ENCODE assay signal across 26 mouse cellular contexts in the genomic region with DNA sequence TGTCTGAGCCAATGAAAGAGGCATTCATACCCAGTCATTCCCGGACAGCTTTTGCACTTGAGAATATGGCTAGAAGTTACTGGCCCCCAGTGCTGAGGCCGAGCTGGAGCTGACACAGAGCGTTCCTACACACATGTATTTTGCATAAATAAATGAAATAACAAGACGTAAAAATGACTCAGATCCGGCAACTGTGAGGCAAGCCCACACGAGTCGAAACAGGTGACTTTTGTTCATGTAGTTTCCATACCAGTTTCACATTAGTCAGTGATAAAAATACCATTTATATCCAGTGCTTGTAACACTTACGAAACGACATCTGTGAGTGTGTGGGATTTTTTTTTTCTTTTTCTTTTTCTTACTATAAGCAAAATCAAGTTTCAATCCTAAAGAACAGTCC.
A peak's percentile ranks its signal among the peaks of the same experiment; 100 is the strongest.
DNase-seq lines count a peak whose midpoint lies in the region; TF ChIP-seq lines count a peak whose summit lies in the region.
"Had no signal": no experiment of that assay in that cellular context is flagged by ENCODE, and none has a peak within 500 bp of the region (broad histone marks: within the 10 kb centered on the region; RNA-seq: fewer than 3 reads in every experiment).

No protein-coding gene starts in this region.

- no peaks in the 10 kb centered on the region for H3K27me3 ChIP-seq in heart, embryonic 10.5 days (ENCODE audit: insufficient read depth, poor library complexity, severe bottlenecking)
- no peaks in the 10 kb centered on the region for H3K27me3 ChIP-seq in CH12.LX (replicated peaks)
- H3K27me3 ChIP-seq: heart, embryonic 13.5 days; hindbrain, embryonic 15.5 days; liver, embryonic 15.5 days; lung, embryonic 15.5 days; midbrain, embryonic 15.5 days; neural tube, embryonic 15.5 days had no signal

- dilution Hi-C loops in CH12.LX (cut with MboI; ENCODE audit: extremely low pct_ligation_motif_present, extremely low pct_unique_long_range_greater_than_20kb, low sequenced_read_pairs), result no loop called here

- 90% methylated on average over 9 of the region's 9 CpGs for WGBS in heart, embryonic 10.5 days

- no peak overlapping the region for H3K27ac ChIP-seq in heart, embryonic 10.5 days
- no peak overlapping the region for H3K27ac ChIP-seq in CH12.LX (ENCODE audit: insufficient read depth, low read depth)
- H3K27ac ChIP-seq: hindbrain, embryonic 10.5 days; hindbrain, embryonic 15.5 days; liver, embryonic 15.5 days; lung, embryonic 15.5 days; midbrain, embryonic 10.5 days; midbrain, embryonic 15.5 days; neural tube, embryonic 15.5 days had no signal

- intact Hi-C loops in heart, postnatal 25 days (cut with DNase I), result no loop called here

- in situ Hi-C loops in CH12.LX (cut with MboI; ENCODE audit: low pct_ligation_motif_present, low pct_unique_long_range_greater_than_20kb, low sequenced_read_pairs), result no loop called here

- H3K4me2 ChIP-seq in CH12.LX (ENCODE audit: insufficient read depth, low read depth, poor library complexity, severe bottlenecking), result no peak overlapping the region
- H3K4me2 ChIP-seq: heart, embryonic 13.5 days; hindbrain, embryonic 15.5 days; liver, embryonic 15.5 days; lung, embryonic 15.5 days; midbrain, embryonic 15.5 days; neural tube, embryonic 15.5 days had no signal

- H3K4me3 ChIP-seq in heart, embryonic 10.5 days, result no peak overlapping the region
- H3K4me3 ChIP-seq in CH12.LX (replicated peaks in 1 of 3; ENCODE audit: low read depth in 2 of 3, low read length in 2 of 3, poor library complexity in 1 of 3), result no peak overlapping the region
- H3K4me3 ChIP-seq: heart, embryonic 13.5 days; hindbrain, embryonic 10.5 days; hindbrain, embryonic 15.5 days; liver, embryonic 15.5 days; lung, embryonic 15.5 days; midbrain, embryonic 10.5 days; midbrain, embryonic 15.5 days; neural tube, embryonic 15.5 days had no signal

- peaks cover 47% of the 10 kb centered on the region for H3K4me1 ChIP-seq in heart, embryonic 10.5 days
- peaks cover 0 to 6% of the 10 kb centered on the region in 2 experiments; a peak in 1 of 4 replicates for H3K4me1 ChIP-seq in CH12.LX (ENCODE audit: control insufficient read depth in 1 of 2, insufficient read depth in 2 of 2)
- H3K4me1 ChIP-seq: liver, embryonic 15.5 days; midbrain, embryonic 15.5 days had no signal

- H3K79me2 ChIP-seq in CH12.LX (replicated peaks; ENCODE audit: control insufficient read depth, extremely low read depth, insufficient read depth, poor library complexity, severe bottlenecking), result no peaks in the 10 kb centered on the region

- TF ChIP-seq EP300 in CH12.LX (IDR thresholded peaks at IDR 0.05; ENCODE audit: low read length), result peak; percentile 83

- H3K36me3 ChIP-seq in heart, embryonic 10.5 days, result 0 out of 2 replicates have a peak, but pooled peaks cover 2% of the 10 kb centered on the region
- no peaks in the 10 kb centered on the region for H3K36me3 ChIP-seq in CH12.LX (replicated peaks in 1 of 2; ENCODE audit: control insufficient read depth in 1 of 2, insufficient read depth in 1 of 2, low read length in 1 of 2)
- H3K36me3 ChIP-seq: heart, embryonic 13.5 days; hindbrain, embryonic 10.5 days; hindbrain, embryonic 15.5 days; lung, embryonic 15.5 days; midbrain, embryonic 10.5 days; midbrain, embryonic 15.5 days; neural tube, embryonic 15.5 days had no signal

- TF ChIP-seq CTCF in CH12.LX (conservative IDR thresholded peaks at IDR 0.05 in 1 of 2, IDR thresholded peaks at IDR 0.05 in 1 of 2; ENCODE audit: low read depth in 2 of 2, low read length in 2 of 2), result no peak

- H3K9me3 ChIP-seq in heart, embryonic 10.5 days, result no peaks in the 10 kb centered on the region
- H3K9me3 ChIP-seq in CH12.LX (replicated peaks; ENCODE audit: low read length), result no peaks in the 10 kb centered on the region
- H3K9me3 ChIP-seq: G1E; heart, embryonic 13.5 days; hindbrain, embryonic 10.5 days; hindbrain, embryonic 15.5 days; liver, embryonic 15.5 days; lung, embryonic 15.5 days; midbrain, embryonic 10.5 days; midbrain, embryonic 15.5 days; neural tube, embryonic 15.5 days had no signal

- DNase-seq in heart, embryonic 10.5 days (ENCODE audit: low spot score), result peak; percentile 57
- no peak for DNase-seq in heart, postnatal 25 days (ENCODE audit: low spot score)
- peak; percentile 36 to 56 for DNase-seq in right cerebral cortex, adult 2 months (ENCODE audit: low spot score in 2 of 2)
- DNase-seq in right cerebral cortex, postnatal 4 days, result no peak
- DNase-seq in CD4-positive helper T cell, adult 2 months (ENCODE audit: low read depth, low spot score), result peak; percentile 13
- DNase-seq in CH12.LX (ENCODE audit: extremely low read depth), result peak; percentile 53
- no peak for DNase-seq in spleen, postnatal 4 days (ENCODE audit: low spot score in 2 of 2)
- no peak for DNase-seq in lung, adult 18-20 months
- DNase-seq: adrenal gland, adult 8-10 months; B cell, adult 2 months; cerebellum, adult 8-10 months; cerebellum, postnatal 25 days; heart, postnatal 10 days; kidney, adult 11 months; kidney, postnatal 14 days; layer of hippocampus, adult 9-11 months; spleen, adult 18-20 months had no signal

- no peak for TF ChIP-seq RAD21 in CH12.LX (IDR thresholded peaks at IDR 0.05; ENCODE audit: low read depth, low read length)

- H3K9ac ChIP-seq in CH12.LX (ENCODE audit: insufficient read depth, low read depth), result no peak overlapping the region
- H3K9ac ChIP-seq: heart, embryonic 13.5 days; hindbrain, embryonic 15.5 days; liver, embryonic 15.5 days; lung, embryonic 15.5 days; midbrain, embryonic 15.5 days; neural tube, embryonic 15.5 days had no signal

- TF ChIP-seq POLR2A in CH12.LX (IDR thresholded peaks at IDR 0.05; ENCODE audit: low read depth, low read length), result no peak

TF ChIP-seq in CH12.LX, 34 proteins besides CTCF, POLR2A, EP300 and RAD21:
- TF ChIP-seq TBP (conservative IDR thresholded peaks at IDR 0.05; ENCODE audit: low read depth, low read length) (no peak), JUND (conservative IDR thresholded peaks at IDR 0.05; ENCODE audit: low read depth, low read length) (peak; percentile 70), JUN (IDR thresholded peaks at IDR 0.05; ENCODE audit: insufficient read depth, low read depth, low read length) (peak; percentile 69), BHLHE40 (IDR thresholded peaks at IDR 0.05; ENCODE audit: low read depth, low read length) (peak; percentile 95), HCFC1 (IDR thresholded peaks at IDR 0.05; ENCODE audit: low read depth, low read length) (no peak), NRF1 (IDR thresholded peaks at IDR 0.05; ENCODE audit: low read depth, low read length) (no peak), ZNF384 (IDR thresholded peaks at IDR 0.05; ENCODE audit: low read depth, low read length) (peak; percentile 79), MAZ (IDR thresholded peaks at IDR 0.05; ENCODE audit: low read depth, low read length) (no peak), SIN3A (IDR thresholded peaks at IDR 0.05; ENCODE audit: low read length) (no peak), TCF12 (IDR thresholded peaks at IDR 0.05; ENCODE audit: low read depth, low read length) (peak; percentile 63), USF1 (IDR thresholded peaks at IDR 0.05; ENCODE audit: low read depth, low read length) (no peak), MEF2A (IDR thresholded peaks at IDR 0.05; ENCODE audit: borderline replicate concordance, low read depth, low read length) (peak; percentile 88), RCOR1 (conservative IDR thresholded peaks at IDR 0.05; ENCODE audit: low read depth, low read length) (0 out of 2 replicates have a peak, but pooled peaks have one; percentile 54), CHD1 (IDR thresholded peaks at IDR 0.05; ENCODE audit: low read depth, low read length) (peak; percentile 54; the same call in 1 of the 2 replicates), ETS1 (conservative IDR thresholded peaks at IDR 0.05; ENCODE audit: low read depth, low read length) (peak; percentile 90), IRF4 (IDR thresholded peaks at IDR 0.05; ENCODE audit: low read depth, low read length) (peak; percentile 87), CHD2 (IDR thresholded peaks at IDR 0.05; ENCODE audit: low read length) (no peak)

Comparison
In these comparisons a context has a peak if more than half of its experiments do, and no peak if none do; other contexts are left out.
1. DNase-seq: peak in heart, embryonic 10.5 days (single experiment), right cerebral cortex, adult 2 months (2 of 2), CD4-positive helper T cell, adult 2 months (single experiment) and CH12.LX (single experiment); none in heart, postnatal 25 days (single experiment), right cerebral cortex, postnatal 4 days (single experiment), spleen, postnatal 4 days (0 of 2) and lung, adult 18-20 months (0 of 2).